Mouse (Mus musculus) midbrain, embryonic 11.5 days (tissue): ENCODE results near the gene Rpgrip1l. TPM values are rescaled to one million over a fixed set of nuclear protein-coding genes. Genes with fewer than 3 reads are reported as not detected.

Source experiments
- ATAC-seq: fragments of 200-750 bp; cut with Nextera tagmentation; 2 replicates; pipeline ENCODE4 v1.8.0; 2017; ENCODE audit warnings: moderate TSS enrichment, moderate library complexity; ENCODE audit not compliant: low FRiP score
- DNase-seq: peaks from one replicate; pipeline ENCODE4 v3.0.0; 2015; ENCODE audit warnings: low spot score; ENCODE audit errors: missing footprints
- H3K27ac ChIP-seq: fragments of 300-500 bp; sonication (generic); 2 replicates; pipeline ENCODE4 v1.5.1; 2014; ENCODE audit warnings: low read depth, low read length
- H3K27me3 ChIP-seq: fragments of 300-500 bp; sonication (generic); 2 replicates; pipeline ENCODE4 v1.6.1; 2014; ENCODE audit warnings: mild to moderate bottlenecking, low read length, moderate library complexity, mixed read lengths; ENCODE audit not compliant: control insufficient read depth, insufficient read depth
- H3K36me3 ChIP-seq: fragments of 300-500 bp; sonication (generic); 2 replicates; pipeline ENCODE4 v1.6.1; 2014; ENCODE audit warnings: mild to moderate bottlenecking, low read length, moderate library complexity, mixed read lengths; ENCODE audit not compliant: control insufficient read depth, insufficient read depth
- H3K4me1 ChIP-seq: fragments of 300-500 bp; sonication (generic); 2 replicates; pipeline ENCODE4 v1.6.1; 2014; ENCODE audit warnings: low read length; ENCODE audit not compliant: control insufficient read depth, insufficient read depth
- H3K4me2 ChIP-seq: fragments of 300-500 bp; sonication (generic); 2 replicates; pipeline ENCODE4 v1.6.1; 2014; ENCODE audit warnings: mild to moderate bottlenecking, moderate library complexity
- H3K4me3 ChIP-seq: fragments of 300-500 bp; sonication (generic); 2 replicates; pipeline ENCODE4 v1.5.1; 2014; ENCODE audit warnings: low read depth, low read length
- H3K9ac ChIP-seq: fragments of 300-500 bp; sonication (generic); 2 replicates; pipeline ENCODE4 v1.6.1; 2014; ENCODE audit warnings: low read length
- H3K9me3 ChIP-seq: fragments of 300-500 bp; sonication (generic); 2 replicates; pipeline ENCODE4 v1.6.1; 2016; ENCODE audit warnings: low read length; ENCODE audit not compliant: control insufficient read depth
- WGBS: fragments of 180-500 bp; shearing (Covaris S2); extraction: QIAGEN DNeasy Blood & Tissue Kit; methylation state at CpG from one replicate; pipeline ENCODE4 v1.1.7; 2014; 5-methylcytosine and 5-hydroxymethylcytosine counted together
- polyA plus RNA-seq: library from polyadenylated mRNA; unstranded; fragments of >200 nt; fragmentation: Nextera tagmentation; extraction: Ambion mirVana; gene quantifications from 2 replicates; pipeline ENCODE4 v1.2.1, GENCODE M21; 2014

The Rpgrip1l gene
- polyA plus RNA-seq, 1 experiment from 2014 or later: 13.9 TPM

GRCm38 (mm10) chr8:91286237-91286636 is 26.8 kb downstream of the Rpgrip1l start:
- H3K4me1 ChIP-seq: no peaks in the 10 kb centered on the region
- H3K36me3 ChIP-seq: no peaks in the 10 kb centered on the region
- H3K27ac ChIP-seq: no peak overlapping the region
- no peak overlapping the region for H3K9ac ChIP-seq
- 88% methylated on average over 8 of the region's 8 CpGs for WGBS
- ATAC-seq (no peak), DNase-seq (no peak)
- no peaks in the 10 kb centered on the region for H3K9me3 ChIP-seq
- H3K4me3 ChIP-seq: no peak overlapping the region
- H3K27me3 ChIP-seq: no peaks in the 10 kb centered on the region
- H3K4me2 ChIP-seq: no peak overlapping the region

- Histone ChIP-seq H3K27ac (no peak overlapping the region), H3K9me3 (no peaks in the 10 kb centered on the region), H3K4me3 (no peak overlapping the region), H3K4me1 (no peaks in the 10 kb centered on the region), H3K36me3 (no peaks in the 10 kb centered on the region), H3K27me3 (no peaks in the 10 kb centered on the region), H3K9ac (no peak overlapping the region), H3K4me2 (no peak overlapping the region)
- DNase-seq (no peak), ATAC-seq (no peak)
- WGBS: 93% methylated on average over 1 of the region's 1 CpGs
Observed at GRCm38 (mm10) chr8:91283815-91284214, 29.2 kb downstream of the Rpgrip1l start.

- Histone ChIP-seq H3K27ac (no peak overlapping the region), H3K4me1 (no peaks in the 10 kb centered on the region), H3K4me3 (no peak overlapping the region), H3K27me3 (no peaks in the 10 kb centered on the region), H3K9ac (no peak overlapping the region), H3K9me3 (no peaks in the 10 kb centered on the region), H3K36me3 (no peaks in the 10 kb centered on the region), H3K4me2 (no peak overlapping the region)
- 83% methylated on average over 5 of the region's 5 CpGs for WGBS
- no peak for DNase-seq
- no peak for ATAC-seq
Observed at GRCm38 (mm10) chr8:91282655-91283054, 30.4 kb downstream of the Rpgrip1l start.

GRCm38 (mm10) chr8:91281545-91281944 is 31.5 kb downstream of the Rpgrip1l start:
- H3K4me3 ChIP-seq: no peak overlapping the region
- H3K27me3 ChIP-seq: no peaks in the 10 kb centered on the region
- H3K36me3 ChIP-seq: no peaks in the 10 kb centered on the region
- H3K27ac ChIP-seq: no peak overlapping the region
- ATAC-seq (no peak), DNase-seq (no peak)
- H3K4me2 ChIP-seq: no peak overlapping the region
- no peak overlapping the region for H3K9ac ChIP-seq
- H3K9me3 ChIP-seq: no peaks in the 10 kb centered on the region
- 89% methylated on average over 8 of the region's 8 CpGs for whole genome bisulfite sequencing
- no peaks in the 10 kb centered on the region for H3K4me1 ChIP-seq

- no peaks in the 10 kb centered on the region; the same call in 1 of the 2 replicates for H3K9me3 ChIP-seq
- DNase-seq: no peak
- H3K9ac ChIP-seq: no peak overlapping the region
- no peak overlapping the region for H3K4me3 ChIP-seq
- no peaks in the 10 kb centered on the region for H3K4me1 ChIP-seq
- H3K27ac ChIP-seq: no peak overlapping the region
- H3K4me2 ChIP-seq: no peak overlapping the region
- H3K27me3 ChIP-seq: no peaks in the 10 kb centered on the region
- no peaks in the 10 kb centered on the region for H3K36me3 ChIP-seq
- ATAC-seq: no peak
- 88% methylated on average over 11 of the region's 11 CpGs for WGBS
Observed at GRCm38 (mm10) chr8:91280467-91281212, 32.4 kb downstream of the Rpgrip1l start.

- WGBS: 84% methylated on average over 5 of the region's 5 CpGs
- DNase-seq: no peak
Observed at GRCm38 (mm10) chr8:91278060-91278459, 35.0 kb downstream of the Rpgrip1l start.

GRCm38 (mm10) chr8:91276337-91276736 is 36.7 kb downstream of the Rpgrip1l start:
- ATAC-seq (no peak), DNase-seq (no peak)
- Histone ChIP-seq H3K27me3 (no peaks in the 10 kb centered on the region), H3K4me1 (no peaks in the 10 kb centered on the region), H3K9me3 (no peaks in the 10 kb centered on the region; the same call in 1 of the 2 replicates), H3K4me3 (no peak overlapping the region), H3K36me3 (no peaks in the 10 kb centered on the region; the same call in 1 of the 2 replicates), H3K4me2 (no peak overlapping the region), H3K9ac (no peak overlapping the region), H3K27ac (no peak overlapping the region)
- WGBS: 89% methylated on average over 2 of the region's 2 CpGs

More at GRCm38 (mm10) chr8:91278060-91278459, 35.0 kb downstream of the Rpgrip1l start:
- no peaks in the 10 kb centered on the region; the same call in 1 of the 2 replicates for H3K9me3 ChIP-seq
- no peaks in the 10 kb centered on the region; the same call in 1 of the 2 replicates for H3K36me3 ChIP-seq
- no peak for ATAC-seq
- no peak overlapping the region for H3K4me3 ChIP-seq
- no peaks in the 10 kb centered on the region for H3K4me1 ChIP-seq
- no peak overlapping the region for H3K4me2 ChIP-seq
- H3K9ac ChIP-seq: no peak overlapping the region
- no peaks in the 10 kb centered on the region for H3K27me3 ChIP-seq
- no peak overlapping the region for H3K27ac ChIP-seq

GRCm38 (mm10) chr8:91273493-91273892 is 39.6 kb downstream of the Rpgrip1l start:
- Histone ChIP-seq H3K36me3 (no peaks in the 10 kb centered on the region; the same call in 1 of the 2 replicates), H3K9ac (no peak overlapping the region), H3K4me3 (no peak overlapping the region), H3K4me1 (no peaks in the 10 kb centered on the region), H3K9me3 (no peaks in the 10 kb centered on the region; the same call in 1 of the 2 replicates), H3K4me2 (no peak overlapping the region), H3K27ac (no peak overlapping the region), H3K27me3 (no peaks in the 10 kb centered on the region)
- DNase-seq (no peak), ATAC-seq (no peak)
- WGBS: 95% methylated on average over 5 of the region's 5 CpGs

GRCm38 (mm10) chr8:91269374-91269958 is 43.6 kb downstream of the Rpgrip1l start:
- no peaks in the 10 kb centered on the region for H3K4me1 ChIP-seq
- no peak overlapping the region for H3K27ac ChIP-seq
- no peak overlapping the region for H3K4me3 ChIP-seq
- WGBS: 81% methylated on average over 2 of the region's 2 CpGs
- no peaks in the 10 kb centered on the region for H3K27me3 ChIP-seq
- ATAC-seq (no peak), DNase-seq (no peak)
- H3K9ac ChIP-seq: no peak overlapping the region
- H3K36me3 ChIP-seq: no peaks in the 10 kb centered on the region
- H3K9me3 ChIP-seq: no peaks in the 10 kb centered on the region
- no peak overlapping the region for H3K4me2 ChIP-seq
